Mouse (Mus musculus) left cerebral cortex, postnatal 4 days (tissue): ENCODE measurements at regions not wholly inside any gene's neighbourhood (a gene's known extent, or its start where the extent isn't known, plus 50 kb on each side); places are given as distances from the start of the nearest gene placed in this dataset.

ENCODE experiments used
- DNase-seq: peaks from one replicate; pipeline ENCODE4 v3.0.0-alpha.2; 2022
- intact Hi-C: fragments of 180-260 bp; cut with DNase I; formaldehyde crosslinking; loops from one replicate; pipeline ENCODE4 v1.15.1; 2025

GRCm38 (mm10) chr12:118660384-118661213, 185.5 kb upstream of the Sp8 start:
- intact Hi-C loops = no loop called here
- no peak for DNase-seq

- intact Hi-C loops = no loop called here
- DNase-seq = no peak
These were observed 186.6 kb upstream of the Sp8 start for GRCm38 (mm10) chr12:118659240-118660120.

- intact Hi-C loops = no loop called here
- DNase-seq = peak; percentile 43
These were observed 195.5 kb upstream of the Sp8 start for GRCm38 (mm10) chr12:118650483-118651160.

GRCm38 (mm10) chr12:118649323-118649973, 196.7 kb upstream of the Sp8 start:
- no peak for DNase-seq
- intact Hi-C loops = no loop called here

- DNase-seq = no peak
- intact Hi-C loops = no loop called here
These were observed 197.5 kb upstream of the Sp8 start for GRCm38 (mm10) chr12:118648673-118649072.

- no peak for DNase-seq
These were observed 198.7 kb upstream of the Sp8 start for GRCm38 (mm10) chr12:118647270-118648042.

GRCm38 (mm10) chr12:118640925-118641324, 205.2 kb upstream of the Sp8 start:
- DNase-seq = no peak
- intact Hi-C loops = no loop called here

More at GRCm38 (mm10) chr12:118647270-118648042, 198.7 kb upstream of the Sp8 start:
- intact Hi-C loops = no loop called here

- no peak for DNase-seq
- intact Hi-C loops = no loop called here
These were observed 208.9 kb upstream of the Sp8 start for GRCm38 (mm10) chr12:118637214-118637613.

GRCm38 (mm10) chr12:118635456-118635855, 210.7 kb upstream of the Sp8 start:
- DNase-seq = no peak
- intact Hi-C loops = no loop called here

- intact Hi-C loops = no loop called here
- no peak for DNase-seq
These were observed 215.8 kb upstream of the Sp8 start for GRCm38 (mm10) chr12:118630373-118630772.

GRCm38 (mm10) chr12:118621697-118622485, 224.2 kb upstream of the Sp8 start:
- intact Hi-C loops = no loop called here
- DNase-seq = no peak

- intact Hi-C loops = no loop called here
- no peak for DNase-seq
These were observed 225.1 kb upstream of the Sp8 start for GRCm38 (mm10) chr12:118620847-118621636.

- no peak for DNase-seq
- intact Hi-C loops = no loop called here
These were observed 249.1 kb upstream of the Sp8 start for GRCm38 (mm10) chr12:118597015-118597414.

- DNase-seq = peak; percentile 2
- intact Hi-C loops = no loop called here
These were observed 251.2 kb upstream of the Sp8 start for GRCm38 (mm10) chr12:118594781-118595574.

GRCm38 (mm10) chr12:118583829-118584628, 262.1 kb upstream of the Sp8 start:
- DNase-seq = peak; percentile 70

GRCm38 (mm10) chr12:118569811-118570210, 268.6 kb upstream of the Sp4 start:
- intact Hi-C loops = no loop called here
- no peak for DNase-seq

More at GRCm38 (mm10) chr12:118583829-118584628, 262.1 kb upstream of the Sp8 start:
- intact Hi-C loops = no loop called here

- intact Hi-C loops = no loop called here
- DNase-seq = no peak
These were observed 265.4 kb upstream of the Sp4 start for GRCm38 (mm10) chr12:118566681-118567080.
